Mouse (Mus musculus) CD4-positive, CD25-positive, alpha-beta regulatory T cell, adult 2 months (primary cell): ENCODE measurements around the gene Slc25a21.

Experiments used
- DNase-seq: peaks from one replicate; pipeline ENCODE4 v3.0.0-alpha.2; 2012; ENCODE audit warnings: low read depth, low spot score

Gene Slc25a21

GRCm38 (mm10) chr12:57016845-57017244, 180.4 kb downstream of the Slc25a21 start:
- no peak for DNase-seq

DNA sequence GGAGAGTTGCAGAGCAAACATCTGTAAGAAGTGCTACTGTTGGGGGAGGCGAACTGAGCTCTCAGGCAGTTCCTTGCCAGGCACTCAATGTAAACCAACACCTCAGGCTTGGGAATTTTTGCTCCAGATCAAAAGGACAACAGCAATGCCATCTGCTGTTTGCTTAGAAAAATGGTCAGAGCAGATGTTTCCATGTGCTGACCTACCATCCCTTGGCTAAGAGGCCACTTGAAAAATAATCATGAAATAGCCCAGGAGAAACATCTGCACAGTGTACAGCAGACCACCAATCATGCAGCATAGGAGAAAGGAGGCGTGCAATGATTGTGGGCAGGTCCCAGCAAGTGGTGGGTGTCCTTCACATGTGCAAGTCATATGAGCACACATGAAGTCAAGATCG, 180.9 kb downstream of the Slc25a21 start:
- DNase-seq, result no peak

- DNase-seq, result no peak
These were observed 188.3 kb downstream of the Slc25a21 start for GRCm38 (mm10) chr12:57009010-57009409.

- peak; percentile 49 for DNase-seq
These were observed 211.2 kb downstream of the Slc25a21 start for GRCm38 (mm10) chr12:56986049-56986448.

- DNase-seq, result no peak
These were observed 215.1 kb downstream of the Slc25a21 start for GRCm38 (mm10) chr12:56982066-56982626.

GRCm38 (mm10) chr12:56975256-56975655, 222.0 kb downstream of the Slc25a21 start:
- no peak for DNase-seq

DNA sequence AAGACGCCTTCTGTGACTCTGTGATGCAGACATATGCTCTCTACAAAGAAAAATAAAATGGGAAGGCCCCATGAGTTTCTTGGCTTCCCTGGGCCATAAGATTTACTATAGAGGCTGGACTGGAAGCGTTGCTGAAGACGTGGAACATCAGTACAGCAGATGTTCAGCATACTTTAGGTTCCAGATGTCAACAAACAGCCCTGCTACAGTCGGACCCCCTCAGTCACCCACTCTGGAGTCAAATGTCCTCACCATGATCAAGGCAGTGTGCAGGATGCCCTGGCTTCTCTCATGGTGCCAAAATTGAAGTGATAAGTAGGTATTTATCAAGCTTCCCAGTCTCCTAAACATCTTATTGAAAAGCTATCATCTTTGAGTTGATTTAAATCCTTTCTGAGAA, 234.0 kb downstream of the Slc25a21 start:
- DNase-seq, result no peak

GRCm38 (mm10) chr12:56959230-56960051, 237.8 kb downstream of the Slc25a21 start:
- no peak for DNase-seq

DNA sequence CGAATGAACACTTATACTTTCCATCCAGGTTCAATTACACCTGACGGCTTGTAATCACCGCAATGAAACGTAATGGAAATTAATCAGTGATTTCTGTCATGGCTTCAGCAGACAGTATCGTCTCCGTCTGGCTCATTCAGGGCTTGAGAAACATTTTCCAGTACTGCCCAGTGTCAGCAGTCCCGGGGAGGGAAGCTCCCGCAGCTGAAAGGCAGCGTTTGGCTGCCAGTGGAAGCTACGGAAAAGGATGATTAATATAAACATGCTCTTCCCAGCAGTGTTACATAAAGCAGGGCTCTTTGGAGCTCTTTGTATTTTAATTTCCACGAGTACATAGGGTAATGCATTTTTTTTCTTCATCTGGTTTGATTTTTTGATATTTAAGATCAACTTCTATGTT, 239.0 kb downstream of the Slc25a21 start:
- no peak for DNase-seq

DNA sequence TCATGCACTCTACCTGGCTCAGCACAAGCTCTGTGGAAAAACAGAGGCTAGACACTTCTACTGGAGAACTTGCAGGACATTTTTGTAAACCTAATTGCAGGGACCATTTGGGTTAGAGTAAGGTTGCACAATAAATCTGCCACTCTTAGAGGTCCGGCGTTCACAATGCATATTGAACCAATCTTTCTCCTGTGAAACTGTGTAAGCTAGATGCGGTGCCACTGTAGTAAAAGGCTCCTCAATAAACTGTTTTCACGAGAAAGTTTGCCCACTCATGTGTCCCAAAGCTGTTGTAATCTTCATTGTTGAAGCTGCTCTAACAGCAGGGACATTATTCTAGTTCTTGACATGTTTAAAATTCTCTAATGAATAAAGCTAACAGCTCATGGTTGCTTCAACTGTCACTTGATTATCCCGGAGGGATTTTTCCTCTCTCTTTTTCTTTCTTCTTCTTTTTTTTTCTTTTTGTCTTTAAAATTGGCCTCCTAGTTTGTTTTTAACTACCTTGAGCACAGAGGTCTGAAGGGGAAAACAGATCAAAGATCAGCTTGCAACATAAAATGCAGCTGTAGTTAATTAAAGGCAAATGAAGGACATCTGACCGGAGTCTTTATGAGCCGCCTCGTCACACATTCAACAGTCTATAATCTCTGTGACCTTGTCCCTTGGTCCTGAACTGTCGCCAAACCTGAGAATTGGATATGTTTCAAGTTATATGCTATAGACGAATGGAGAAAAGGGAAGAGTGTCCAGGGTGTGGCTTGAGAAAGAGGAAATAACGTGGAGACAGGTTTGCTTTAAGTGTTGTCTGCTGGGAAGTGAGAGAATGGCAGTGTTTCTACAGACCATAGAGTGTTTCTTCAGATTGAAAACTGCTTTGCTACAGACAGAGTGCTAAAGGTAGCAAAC, 245.3 kb downstream of the Slc25a21 start:
- DNase-seq, result no peak

DNA sequence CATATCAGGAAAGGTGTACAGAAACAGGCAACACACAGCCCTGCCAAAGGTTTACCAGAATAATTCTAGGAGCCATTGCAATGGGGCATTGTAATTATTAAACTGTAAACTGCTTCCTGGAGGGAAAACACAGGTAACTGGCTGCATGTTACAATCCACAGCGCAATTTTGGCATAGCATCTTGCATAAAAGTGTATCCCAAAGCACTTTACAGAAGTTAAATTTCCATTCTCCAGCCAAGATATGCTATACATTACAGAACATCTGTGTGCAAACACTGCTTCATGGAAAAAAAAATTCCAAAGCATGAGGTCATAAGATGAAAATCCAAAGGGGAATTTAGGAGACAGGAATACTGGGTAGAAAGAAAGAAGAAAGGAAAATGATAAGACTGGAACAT, 253.0 kb downstream of the Slc25a21 start:
- DNase-seq, result no peak

DNA sequence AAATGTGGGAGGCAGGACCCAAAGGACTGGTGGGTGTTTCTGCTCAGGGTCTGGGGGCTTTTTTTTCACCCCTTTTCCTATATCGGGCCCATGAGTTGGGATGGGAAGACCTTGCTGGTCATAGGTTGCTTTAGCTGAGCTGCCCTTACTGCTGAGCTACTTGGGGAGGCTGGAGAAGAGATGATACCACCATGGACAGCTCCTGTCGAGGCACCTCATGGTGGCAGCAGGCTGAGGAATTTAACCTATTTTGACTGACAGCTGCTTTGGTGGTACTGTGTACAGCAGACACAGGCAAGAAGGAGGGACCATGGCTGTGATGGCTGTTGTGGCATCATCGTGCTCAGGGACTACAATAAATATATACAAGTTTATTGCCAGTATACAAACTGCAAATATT, 256.4 kb downstream of the Slc25a21 start:
- no peak for DNase-seq

DNA sequence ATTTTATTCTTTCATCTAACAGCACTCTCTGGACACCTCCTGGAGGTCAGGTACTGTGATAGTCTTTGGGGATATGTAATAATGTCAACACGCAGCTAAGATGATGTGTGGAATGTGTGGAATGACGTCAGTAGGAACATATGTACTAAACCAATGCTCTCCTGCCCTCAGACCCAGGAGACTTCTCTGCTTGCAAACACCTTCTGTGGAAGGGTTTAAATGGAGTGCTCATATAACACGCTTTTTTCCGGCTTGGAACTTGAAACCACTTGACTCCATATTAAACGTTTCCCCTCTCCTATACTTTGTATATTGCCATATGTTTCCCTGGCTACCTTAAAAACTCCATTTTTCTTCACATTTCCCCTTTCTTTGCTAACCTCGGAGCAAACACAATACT, 279.1 kb downstream of the Slc25a21 start:
- no peak for DNase-seq

- no peak for DNase-seq
These were observed 290.8 kb downstream of the Slc25a21 start for GRCm38 (mm10) chr12:56906476-56906875.

- no peak for DNase-seq
These were observed 291.5 kb downstream of the Slc25a21 start for GRCm38 (mm10) chr12:56905652-56906305.

- DNase-seq, result no peak
These were observed 292.1 kb downstream of the Slc25a21 start for GRCm38 (mm10) chr12:56905222-56905621.

- DNase-seq, result no peak
These were observed 294.4 kb downstream of the Slc25a21 start for GRCm38 (mm10) chr12:56902774-56903456.

DNA sequence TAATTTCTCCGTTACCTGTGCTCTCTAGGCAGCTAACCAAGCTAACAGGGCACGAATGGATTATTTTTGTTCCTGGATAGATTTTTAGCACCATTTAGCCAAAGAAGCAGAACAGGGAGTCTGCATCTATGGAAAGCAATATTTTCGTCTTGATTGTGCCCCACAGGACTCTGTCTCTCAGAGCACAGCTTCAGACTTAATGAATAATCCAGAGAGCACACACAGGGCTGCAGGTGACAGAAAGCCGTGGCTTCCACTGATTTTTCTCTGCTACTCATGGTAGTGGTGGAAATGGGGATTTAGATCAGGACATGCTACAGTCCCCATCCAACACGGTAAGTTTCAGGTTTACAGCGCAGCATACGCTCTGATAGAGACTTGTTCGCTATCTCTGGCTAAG, 299.3 kb downstream of the Slc25a21 start:
- DNase-seq, result no peak

GRCm38 (mm10) chr12:56897221-56897937, 299.9 kb downstream of the Slc25a21 start:
- no peak for DNase-seq

- no peak for DNase-seq
These were observed 302.3 kb downstream of the Slc25a21 start for GRCm38 (mm10) chr12:56894963-56895362.
